Mouse (Mus musculus): ENCODE data around the gene Vmn2r89. TPM values are rescaled to one million over a fixed set of nuclear protein-coding genes. Genes with fewer than 3 reads are reported as not detected.

Gene Vmn2r89
- total RNA-seq, 4 experiments from 2014 or later, result not detected

Other genes starting within 250 kb of the Vmn2r89 start
- not detected for gene Ear14, start 248.5 kb upstream of the Vmn2r89 start, total RNA-seq (2022)
- not detected for gene Rnase2a, start 195.7 kb upstream of the Vmn2r89 start, total RNA-seq (2022)
- not detected for gene Gm7247, start 90.1 kb upstream of the Vmn2r89 start, total RNA-seq (2022)
- not detected for gene Vmn2r88, start 41.0 kb upstream of the Vmn2r89 start, total RNA-seq (2022)
- gene Gm5622, start 100.9 kb downstream of the Vmn2r89 start, total RNA-seq (2022), result not detected
- gene Gm17175, start 122.2 kb downstream of the Vmn2r89 start, total RNA-seq (2022), result not detected
- gene Gm17174, start 140.3 kb downstream of the Vmn2r89 start, total RNA-seq (2022), result not detected
- not detected for gene Gm17078, start 159.5 kb downstream of the Vmn2r89 start, total RNA-seq (2022)
- not detected for gene Gm4181, start 183.8 kb downstream of the Vmn2r89 start, total RNA-seq (2022)
- not detected for gene Gm17079, start 243.6 kb downstream of the Vmn2r89 start, total RNA-seq (2022)